Mouse (Mus musculus) megakaryocyte progenitor cell, adult 5-6 weeks (primary cell): ENCODE measurements at regions not wholly inside any gene's neighbourhood (a gene's known extent, or its start where the extent isn't known, plus 50 kb on each side); places are given as distances from the start of the nearest gene placed in this dataset.

ENCODE experiments used
- ATAC-seq: replicated peaks from 2 replicates; pipeline ENCODE4 v1.8.0; 2016; ENCODE audit warnings: mild to moderate bottlenecking, moderate TSS enrichment, inconsistent platforms; ENCODE audit not compliant: poor library complexity

DNA sequence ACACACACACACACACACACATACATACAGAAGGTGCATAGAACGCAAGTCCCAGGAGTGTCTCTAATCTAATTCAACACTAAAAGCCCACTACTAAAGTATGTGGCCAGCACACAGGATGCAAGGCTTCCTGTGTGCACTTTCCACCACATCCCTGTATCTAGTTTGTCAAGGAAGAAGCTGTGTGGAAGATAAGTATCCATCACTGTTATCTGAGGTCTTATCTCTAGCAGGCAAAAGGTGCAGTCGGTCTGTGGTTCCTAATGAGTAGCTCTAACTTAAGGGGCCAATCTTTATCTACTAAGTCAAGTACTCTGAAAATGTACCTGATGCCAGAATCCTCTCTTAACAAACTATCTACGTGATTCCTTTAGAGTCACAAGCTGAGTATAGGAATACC, 295.8 kb upstream of the Pitrm1 start:
- ATAC-seq = no peak

DNA sequence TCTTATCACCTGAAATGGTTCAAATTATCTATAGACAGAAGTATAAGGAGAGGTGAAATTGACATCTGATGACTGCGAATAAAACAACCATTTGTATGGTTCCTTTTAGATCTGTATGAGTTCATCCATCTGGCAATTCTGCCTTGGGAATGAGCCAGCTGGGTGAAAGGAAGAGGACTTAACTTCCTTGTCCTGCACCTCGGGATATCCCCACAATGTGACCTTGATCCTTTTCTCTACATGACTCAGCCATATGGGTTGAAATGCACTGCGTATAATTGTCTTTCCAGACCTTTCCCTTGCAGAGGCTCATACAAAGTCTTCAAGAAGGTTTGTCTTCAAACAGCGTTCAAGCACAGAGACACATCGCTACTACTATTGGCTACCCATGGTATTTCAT, 292.6 kb upstream of the Pitrm1 start:
- no peak for ATAC-seq

DNA sequence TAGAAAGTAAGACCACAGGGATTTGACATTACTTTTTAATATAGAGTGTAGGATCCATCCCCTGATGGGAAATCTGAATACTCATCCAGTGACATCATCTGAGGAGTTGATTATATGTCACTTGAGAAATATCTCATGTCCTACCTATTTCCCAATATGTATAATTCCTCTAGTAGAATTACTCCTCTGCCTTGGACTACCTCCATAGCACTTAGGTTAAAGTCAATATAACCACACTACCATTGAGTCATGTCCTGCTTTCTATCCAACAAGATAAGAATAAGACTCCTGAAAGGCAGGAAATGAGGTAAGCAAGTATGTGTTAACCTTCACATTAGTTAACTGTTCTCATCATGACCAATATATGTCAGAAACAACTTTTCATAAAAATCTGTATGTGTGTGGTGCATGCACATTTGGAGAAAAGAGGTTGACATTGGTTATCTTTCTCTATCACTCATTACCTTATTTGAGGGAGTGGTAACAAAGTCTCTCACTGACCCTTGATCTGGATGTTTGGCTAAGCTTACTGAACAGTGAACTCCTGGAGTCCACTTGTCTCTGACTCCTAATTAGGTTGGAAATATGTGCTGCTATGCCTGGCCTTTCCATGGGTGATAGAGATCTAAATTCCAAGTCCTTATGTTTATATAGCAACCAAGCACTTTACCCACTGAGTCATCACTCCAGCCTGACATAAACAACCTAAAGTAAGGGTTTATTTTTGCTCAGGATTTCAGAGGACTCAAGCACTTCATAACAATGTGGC, 292.0 kb upstream of the Pitrm1 start:
- ATAC-seq = no peak

DNA sequence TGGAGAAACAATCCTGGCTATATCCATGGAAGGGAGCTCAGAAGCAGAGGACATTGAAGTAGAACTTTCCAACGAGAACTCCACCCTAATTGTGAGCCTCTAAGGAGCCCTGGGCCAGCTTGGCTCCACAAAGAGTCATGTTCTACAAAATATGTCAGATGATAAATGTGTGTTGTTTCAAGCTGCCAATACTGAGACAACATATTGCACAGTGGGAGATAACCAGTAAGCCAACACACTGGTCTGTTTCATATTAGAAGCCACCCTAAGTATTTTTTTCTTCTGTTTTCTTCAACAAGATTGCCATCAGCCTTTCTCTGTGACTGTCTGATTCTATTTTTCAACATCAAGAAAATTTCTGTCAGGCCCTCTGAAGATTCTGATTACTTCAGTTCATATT, 289.5 kb upstream of the Pitrm1 start:
- no peak for ATAC-seq

DNA sequence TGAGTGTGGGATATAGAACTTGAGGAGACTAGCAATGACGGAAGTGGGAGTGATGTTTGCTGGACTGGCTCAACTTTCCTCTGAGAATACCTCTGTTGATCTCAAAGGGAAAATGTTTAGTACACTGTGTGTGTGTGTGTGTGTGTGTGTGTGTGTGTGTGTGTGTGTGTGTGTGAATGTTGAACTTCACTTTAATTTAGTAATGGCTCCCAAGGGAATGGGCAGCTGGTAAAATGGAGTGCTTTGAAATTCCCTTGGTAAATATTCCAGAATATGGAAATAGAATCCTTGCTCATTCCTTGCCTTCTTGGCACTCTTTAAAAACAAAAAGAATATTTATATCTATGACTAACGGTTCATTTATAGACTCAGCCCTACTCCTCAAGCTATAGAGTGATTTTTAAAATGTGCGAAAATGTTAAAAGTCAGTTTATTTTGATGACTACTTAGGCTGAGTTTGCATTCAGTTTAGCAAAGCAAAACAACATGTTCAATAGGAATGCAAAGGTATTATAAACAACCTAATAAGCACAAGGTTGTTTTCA, 287.6 kb upstream of the Pitrm1 start:
- ATAC-seq = no peak

DNA sequence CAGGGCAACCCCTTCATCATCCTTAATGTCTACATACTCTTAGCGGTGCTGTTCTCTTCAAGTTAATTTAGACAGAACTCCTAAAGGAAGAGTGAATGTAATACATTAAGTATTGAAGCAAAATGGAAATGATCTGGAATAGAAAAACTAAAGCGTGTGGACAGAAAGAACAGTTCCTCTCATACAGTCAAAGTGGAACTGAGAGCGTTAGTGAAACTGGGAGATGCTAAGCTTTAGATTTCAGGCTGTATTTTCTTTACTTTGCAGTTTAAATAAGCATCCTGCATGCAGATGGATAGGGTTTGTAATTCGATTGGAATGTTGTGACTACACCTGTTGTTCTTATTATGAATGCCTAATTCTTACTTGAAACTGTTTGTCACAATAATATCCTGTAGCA, 286.5 kb upstream of the Pitrm1 start:
- no peak for ATAC-seq

DNA sequence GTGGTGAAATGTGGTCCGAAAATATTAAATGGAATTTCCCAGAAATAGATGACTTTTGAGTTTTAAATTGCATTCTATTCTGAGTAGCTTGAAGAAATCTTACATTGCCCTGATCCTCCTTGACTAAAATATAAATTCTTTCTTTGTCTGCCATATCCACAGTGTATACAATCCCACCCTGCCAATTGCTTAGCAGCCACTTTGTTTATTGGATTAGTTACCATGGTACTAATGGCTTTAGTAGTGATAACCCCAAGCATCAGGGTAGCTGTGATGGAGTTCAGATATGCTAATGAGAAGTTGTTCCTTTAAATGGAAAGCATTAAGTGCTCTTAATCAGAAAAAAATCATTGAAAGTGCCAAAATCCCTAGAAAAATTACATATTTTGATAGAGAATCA, 277.4 kb upstream of the Pitrm1 start:
- no peak for ATAC-seq

DNA sequence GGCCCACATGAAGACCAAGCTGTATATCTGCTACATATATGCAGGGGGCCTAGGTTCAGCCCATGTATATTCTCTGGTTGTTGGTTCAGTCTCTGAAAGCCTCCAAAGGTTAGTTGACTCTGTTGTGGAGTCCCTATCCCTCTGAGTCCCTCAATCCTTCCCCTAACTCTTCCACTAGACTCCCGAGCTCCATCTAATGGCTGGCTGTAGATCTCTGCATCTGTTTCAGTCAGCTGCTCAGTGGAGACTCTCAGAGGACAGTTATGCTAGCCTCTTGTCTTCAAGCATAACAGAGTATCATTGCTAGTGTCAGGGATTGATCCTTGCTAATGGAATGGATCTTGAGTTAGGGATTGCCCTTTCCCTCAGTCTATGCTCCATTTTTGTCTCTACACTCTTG, 275.0 kb upstream of the Pitrm1 start:
- no peak for ATAC-seq

DNA sequence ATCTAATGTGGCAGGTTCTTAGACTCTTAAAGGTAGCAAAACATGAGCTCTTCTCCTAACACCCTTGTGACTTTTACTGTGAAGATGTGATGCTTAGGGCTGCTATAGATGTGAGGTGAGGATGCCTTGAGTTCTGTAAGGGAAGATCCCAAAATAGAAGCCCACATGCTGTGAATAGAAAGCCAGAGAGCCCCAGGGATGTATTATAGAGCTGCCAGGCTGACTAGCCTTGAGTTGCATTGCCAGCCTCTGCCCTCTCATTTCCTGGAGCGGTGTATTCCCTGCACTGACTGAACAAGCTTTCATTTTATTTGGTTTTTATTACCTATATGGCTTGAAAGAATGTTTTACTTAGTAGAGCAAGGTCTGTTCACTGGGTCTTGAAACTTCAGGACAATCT, 267.9 kb upstream of the Pitrm1 start:
- no peak for ATAC-seq

DNA sequence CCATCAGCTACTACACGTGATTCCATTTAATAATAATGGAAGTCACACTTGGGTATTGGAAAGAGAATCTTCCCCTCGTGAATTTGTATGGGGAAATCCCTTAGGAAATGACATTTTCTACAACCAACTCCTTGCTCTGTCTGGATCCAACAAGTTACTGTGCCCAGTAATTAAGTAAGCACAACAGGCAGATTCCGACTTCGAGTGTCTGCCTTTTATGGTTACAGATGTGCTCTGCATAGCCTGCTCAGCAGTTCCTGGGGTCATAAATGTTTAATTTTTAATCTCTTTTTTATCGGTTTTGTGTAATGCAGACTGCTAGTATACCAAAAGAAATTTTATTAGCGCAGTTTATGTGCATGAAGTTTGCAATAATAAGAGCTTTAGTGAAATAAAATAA, 259.8 kb upstream of the Pitrm1 start:
- ATAC-seq = no peak

DNA sequence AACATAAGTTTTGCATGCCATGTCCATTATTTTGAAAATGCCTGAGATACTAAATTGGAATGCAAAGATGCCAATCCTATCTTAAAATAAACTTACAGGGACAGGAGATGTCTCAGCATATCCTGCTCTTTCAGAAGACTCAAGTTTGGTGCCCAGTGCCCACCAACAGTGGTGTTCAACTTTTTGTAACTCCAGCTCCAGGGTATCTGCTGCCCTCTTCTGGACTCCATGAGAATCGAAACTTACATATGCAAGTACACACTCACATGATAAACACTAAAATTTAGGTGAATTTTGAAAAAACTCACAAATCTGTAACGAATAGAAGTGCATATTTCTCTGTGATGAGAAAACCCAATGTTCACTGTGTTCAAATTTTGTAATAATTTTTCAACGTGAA, 255.9 kb upstream of the Pitrm1 start:
- peak; percentile 69; the same call in 1 of the 2 replicates for ATAC-seq

DNA sequence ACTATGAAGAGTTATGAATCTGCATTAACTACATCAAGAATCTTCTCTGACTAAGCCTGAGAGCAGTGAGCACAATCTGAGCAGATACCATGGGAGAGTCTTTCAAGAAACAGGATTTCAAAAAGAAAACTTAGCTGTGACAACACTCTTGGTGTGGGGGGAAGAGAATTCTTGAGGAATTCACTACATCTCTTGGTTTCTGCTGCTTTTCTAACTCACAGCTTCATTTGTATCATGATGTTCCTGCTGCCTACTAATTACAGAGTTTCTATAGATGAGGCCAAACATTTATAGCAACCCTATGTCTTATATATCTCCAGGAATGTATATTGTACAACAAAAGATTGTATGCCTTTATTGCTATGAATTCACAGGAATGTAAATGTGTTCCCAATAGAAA, 242.2 kb upstream of the Pitrm1 start:
- ATAC-seq = no peak

DNA sequence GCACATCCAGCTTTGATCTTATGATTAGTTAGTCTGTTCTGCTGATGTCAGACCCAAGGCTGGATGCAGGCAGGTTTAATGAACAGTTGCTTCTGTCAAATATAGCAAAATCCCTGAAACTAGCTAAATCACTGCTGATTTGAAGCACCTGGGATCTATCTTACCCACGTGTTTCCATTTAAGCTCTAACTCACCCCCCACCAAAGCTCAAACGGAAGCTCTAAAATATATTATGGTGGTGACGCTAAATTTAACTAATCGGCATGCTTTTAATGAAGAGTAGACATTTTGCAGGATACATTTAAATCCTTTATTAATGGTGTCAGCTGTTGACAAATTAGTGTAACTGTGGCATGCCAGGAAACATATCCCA, 241.3 kb upstream of the Pitrm1 start:
- ATAC-seq = no peak

DNA sequence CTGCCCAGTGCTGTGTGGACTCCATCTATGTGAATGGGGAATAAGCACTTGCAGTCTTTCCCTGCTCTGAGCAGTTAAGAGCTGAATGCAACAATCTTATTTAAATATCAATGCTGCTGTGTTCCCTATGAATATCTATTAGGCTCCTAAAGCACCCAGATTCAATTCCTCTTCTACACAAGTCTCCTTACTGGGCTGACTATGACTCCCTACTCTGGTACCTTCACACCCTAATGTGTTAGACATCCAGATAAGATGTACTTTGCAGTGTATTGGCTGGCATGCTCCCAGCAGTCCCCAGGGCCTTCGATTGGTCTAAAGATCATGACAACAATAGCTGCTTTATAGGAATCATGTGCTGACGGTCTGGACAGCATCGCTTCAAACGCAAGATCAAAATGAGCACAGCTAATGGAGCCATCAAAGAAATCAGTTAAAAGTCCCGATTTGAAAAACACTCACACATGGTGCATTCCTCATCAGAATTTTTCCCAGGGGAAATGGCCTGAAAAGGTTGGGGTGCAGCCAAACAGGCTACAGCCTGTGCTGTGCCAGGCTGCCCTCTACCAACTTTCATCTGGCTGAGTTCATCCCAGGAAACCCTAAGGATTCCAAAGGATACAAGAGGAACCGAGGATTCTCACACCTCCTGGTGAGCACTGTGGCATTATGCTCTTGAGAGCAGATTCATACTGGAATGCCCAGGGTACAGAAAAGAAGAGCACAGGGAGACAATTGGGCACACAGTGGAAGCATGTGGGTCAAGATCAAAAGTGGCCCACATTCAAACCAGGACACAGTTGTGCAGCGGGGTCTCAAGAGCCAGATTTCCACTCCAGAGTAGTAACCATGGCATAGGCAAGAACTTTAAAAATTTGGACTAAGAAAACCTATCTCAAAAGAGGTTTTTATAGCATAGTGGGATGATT, 240.7 kb upstream of the Pitrm1 start:
- ATAC-seq = no peak

DNA sequence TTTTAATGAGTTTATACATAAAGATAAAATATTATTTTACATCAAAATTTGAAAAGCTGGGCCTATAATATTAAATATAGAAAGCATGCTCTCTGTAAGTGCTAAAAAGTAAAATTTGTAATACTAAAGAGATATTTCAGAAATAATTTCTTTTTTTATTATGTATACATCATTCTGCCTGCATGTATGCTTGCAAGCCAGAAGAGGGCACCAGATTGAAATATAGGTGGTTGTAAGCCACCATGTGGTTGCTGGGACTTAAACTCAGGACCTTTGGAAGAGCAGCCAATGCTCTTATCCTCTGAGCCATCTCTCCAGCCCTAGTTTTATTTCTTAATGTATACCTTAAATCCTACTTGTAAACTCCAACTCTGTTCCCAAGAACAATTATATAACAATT, 231.7 kb upstream of the Pitrm1 start:
- no peak for ATAC-seq

DNA sequence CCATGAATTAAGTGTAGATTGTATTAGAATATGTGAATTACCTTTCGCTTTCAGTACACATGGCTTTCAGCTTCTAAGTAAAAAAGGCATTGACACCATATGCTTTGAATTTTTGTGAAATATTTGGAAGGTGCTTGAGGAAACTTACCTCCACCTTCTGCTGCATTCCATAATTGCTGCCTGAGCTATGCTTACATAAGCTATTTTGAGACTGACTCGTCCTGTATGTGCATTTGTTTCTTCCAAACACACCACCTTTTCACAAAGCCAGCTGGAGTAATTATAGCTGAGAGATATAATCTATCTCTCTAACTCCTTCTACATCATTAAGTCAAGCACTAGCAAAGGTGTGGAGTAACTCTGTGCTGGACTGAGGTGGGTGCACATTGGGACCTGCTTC, 224.0 kb upstream of the Pitrm1 start:
- no peak for ATAC-seq

DNA sequence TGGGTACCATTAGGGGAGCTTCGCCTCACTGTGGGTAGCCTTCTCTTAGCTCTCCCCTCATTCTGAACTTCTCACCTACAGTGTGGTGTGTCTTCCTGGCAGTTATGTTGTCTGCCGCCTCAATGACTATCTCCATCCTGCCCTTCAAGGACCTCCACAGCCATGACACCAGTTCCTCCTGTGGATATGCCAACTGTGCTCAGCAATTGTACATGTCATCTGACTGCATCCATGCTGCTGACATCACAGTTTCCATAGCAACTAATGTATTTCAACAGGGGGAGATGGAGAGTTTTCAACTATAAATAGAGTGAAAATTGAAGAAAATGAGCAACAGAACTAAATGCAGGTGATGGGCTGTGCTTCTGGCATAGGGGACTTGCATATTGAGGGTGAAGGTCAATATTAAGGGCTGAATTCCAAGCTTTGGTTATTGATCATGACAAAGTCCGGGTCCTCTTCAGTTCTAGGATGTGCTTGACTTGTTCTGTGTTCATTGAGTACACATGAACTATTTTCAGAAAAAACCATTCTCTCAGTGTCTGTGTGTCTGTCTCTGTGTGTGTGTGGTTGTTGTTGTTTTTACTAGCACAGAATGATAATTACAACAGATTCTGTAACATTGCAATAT, 217.5 kb upstream of the Pitrm1 start:
- no peak for ATAC-seq

DNA sequence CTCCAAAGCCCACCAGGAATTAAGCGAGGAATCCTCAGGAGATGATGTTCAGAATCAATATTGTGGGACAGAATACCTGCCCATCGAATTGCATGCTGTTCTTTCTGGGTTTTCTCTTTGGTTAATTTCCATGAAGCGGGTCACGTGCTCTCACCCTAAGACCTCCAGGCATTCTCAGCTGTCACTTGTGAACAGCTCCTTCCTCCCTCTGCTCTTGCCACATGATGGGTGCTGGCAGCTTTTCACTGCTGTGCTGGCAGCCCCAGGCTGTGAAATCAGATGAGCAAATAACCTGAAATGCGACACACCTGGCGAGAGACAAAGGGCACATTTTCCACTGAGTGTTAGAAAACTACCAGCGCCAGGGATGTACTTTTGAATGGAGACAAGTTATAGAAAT, 207.8 kb upstream of the Pitrm1 start:
- ATAC-seq = no peak

DNA sequence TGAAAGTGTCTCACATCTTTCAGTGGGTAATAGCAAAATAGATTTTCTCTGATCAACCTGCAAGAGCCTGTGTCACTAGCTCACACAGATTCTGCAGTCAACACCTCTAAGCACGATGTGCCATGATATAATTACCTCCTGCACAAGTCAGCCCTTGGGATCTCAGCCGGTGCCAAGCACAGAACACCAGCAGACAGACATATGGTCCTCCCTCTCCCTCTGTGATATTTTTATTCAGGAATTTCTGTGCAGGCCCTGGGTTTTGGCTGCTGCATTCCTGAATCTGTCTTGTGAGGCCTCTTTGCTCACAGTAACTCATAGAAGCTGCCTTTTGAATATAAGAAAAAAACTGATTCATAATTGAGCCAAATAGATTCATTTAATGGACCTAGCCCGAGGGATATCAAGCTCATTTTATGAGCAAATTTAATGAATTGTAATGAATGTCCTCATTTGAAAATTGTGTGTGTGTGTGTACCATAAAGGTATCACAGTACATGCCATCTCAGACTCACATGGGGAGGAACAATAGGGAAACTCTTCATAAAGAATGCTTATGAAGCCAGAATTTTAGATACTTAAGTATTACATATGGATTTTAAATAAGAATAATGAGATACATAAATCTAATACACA, 206.7 kb upstream of the Pitrm1 start:
- ATAC-seq = no peak

DNA sequence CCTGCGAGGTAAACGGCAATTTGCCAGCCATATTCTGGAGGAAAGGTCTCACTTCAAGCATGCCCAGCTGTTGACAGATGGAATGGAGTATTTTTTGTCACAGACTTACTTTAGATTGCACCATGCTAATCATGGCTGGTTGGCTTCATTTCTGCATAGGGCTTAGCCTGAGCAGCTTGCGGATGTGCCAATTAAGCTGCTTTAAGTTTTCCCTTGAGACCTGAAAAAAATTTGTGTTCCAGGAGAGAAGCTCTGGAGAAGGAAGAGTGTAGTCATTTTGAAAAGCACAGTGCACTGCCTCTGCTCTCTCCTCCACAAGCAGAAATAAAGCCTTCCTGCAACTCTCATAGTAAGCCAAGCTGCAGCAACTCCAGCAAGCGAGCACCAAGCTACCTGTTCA, 182.8 kb upstream of the Pitrm1 start:
- ATAC-seq = no peak

DNA sequence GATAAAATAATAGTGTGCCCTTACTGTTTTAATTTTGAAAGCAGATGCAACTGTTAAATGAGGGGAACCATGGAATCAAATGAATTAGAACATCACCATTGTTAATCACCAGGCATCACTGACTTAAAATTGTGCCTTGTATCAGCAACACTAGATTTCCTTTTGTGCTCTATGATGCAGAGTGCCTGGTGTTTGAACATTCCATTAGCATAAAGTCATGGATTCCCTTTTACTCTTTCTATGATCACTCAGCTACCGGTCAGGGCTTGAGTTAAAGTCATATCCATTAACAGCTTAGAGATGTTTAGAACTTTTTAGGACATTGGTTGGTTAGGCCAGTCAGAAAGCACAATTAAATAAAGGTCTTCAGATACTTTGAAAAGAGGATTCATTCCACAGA, 180.3 kb upstream of the Pitrm1 start:
- ATAC-seq = no peak
